In genomic region chr19:5490898-5491708, GRCm38 (mm10) we compare ENCODE assay signal across 7 mouse cellular contexts. TPM values are rescaled to one million over a fixed set of nuclear protein-coding genes. Genes with fewer than 3 reads are reported as not detected.
A peak's percentile ranks its signal among the peaks of the same experiment; 100 is the strongest.
DNase-seq lines count a peak whose midpoint lies in the region; ATAC-seq lines count a peak whose summit lies in the region.

No protein-coding gene starts in this region.

- intact Hi-C loops in gastrocnemius, postnatal 36 days (cut with DNase I), result no loop called here
- intact Hi-C loops in left cerebral cortex, postnatal 36 days (cut with DNase I), result loop anchor here (1.0 to 2.0 kb wide), 2 partner anchors 20 to 31 kb away; partner anchors contain the start of genes Fibp and Snx32

- no peaks in the 10 kb centered on the region for H3K27me3 ChIP-seq in intestine, embryonic 16.5 days (replicated peaks; ENCODE audit: control insufficient read depth, insufficient read depth, low read length)
- H3K27me3 ChIP-seq in midbrain, embryonic 10.5 days (ENCODE audit: low read depth, poor library complexity, severe bottlenecking), result no peaks in the 10 kb centered on the region

- H3K36me3 ChIP-seq in intestine, embryonic 16.5 days (ENCODE audit: control insufficient read depth, insufficient read depth, low read length), result peaks cover 23% of the 10 kb centered on the region
- peaks cover 46% of the 10 kb centered on the region for H3K36me3 ChIP-seq in midbrain, embryonic 10.5 days

- H3K9me3 ChIP-seq in intestine, embryonic 16.5 days (ENCODE audit: control insufficient read depth, low read length), result no peaks in the 10 kb centered on the region
- H3K9me3 ChIP-seq in midbrain, embryonic 10.5 days (replicated peaks), result no peaks in the 10 kb centered on the region

- H3K4me2 ChIP-seq in intestine, embryonic 16.5 days (ENCODE audit: low read depth, low read length), result peak overlapping the region; percentile 79

- peak overlapping the region; percentile 98 for H3K4me3 ChIP-seq in intestine, embryonic 16.5 days (ENCODE audit: low read length)
- H3K4me3 ChIP-seq in midbrain, embryonic 10.5 days, result peak overlapping the region; percentile 86

- H3K4me1 ChIP-seq in intestine, embryonic 16.5 days (ENCODE audit: control insufficient read depth, insufficient read depth, low read length), result peaks cover 32% of the 10 kb centered on the region
- peaks cover 47% of the 10 kb centered on the region for H3K4me1 ChIP-seq in midbrain, embryonic 10.5 days

- DNase-seq in adipocyte (ENCODE audit: low spot score), result peak; percentile 93
- DNase-seq in embryo, embryonic 11 days, result peak; percentile 85
- peak; percentile 76 to 87 for DNase-seq in gastrocnemius, postnatal 36 days
- peak; percentile 82 to 88 for DNase-seq in left cerebral cortex, postnatal 36 days (ENCODE audit: low spot score in 2 of 2)
- peak; percentile 77 for DNase-seq in midbrain, embryonic 10.5 days (ENCODE audit: low spot score)
- DNase-seq in right cerebral cortex, postnatal 4 days, result peak; percentile 66

- ATAC-seq in intestine, embryonic 16.5 days, result peak; percentile 27

- under 1% methylated on average over 59 of the region's 59 CpGs for WGBS in intestine, embryonic 16.5 days
- WGBS in midbrain, embryonic 10.5 days, result under 1% methylated on average over 59 of the region's 59 CpGs

- H3K9ac ChIP-seq in intestine, embryonic 16.5 days (ENCODE audit: low read depth, low read length), result peak overlapping the region; percentile 97

- peak overlapping the region; percentile 99 for H3K27ac ChIP-seq in intestine, embryonic 16.5 days (ENCODE audit: low read length)
- H3K27ac ChIP-seq in midbrain, embryonic 10.5 days (replicated peaks), result peak overlapping the region; percentile 99

RNA-seq across cellular contexts. Expression of gene Cfl1, which starts 0.8 kb away (rescaled TPM):
- total RNA-seq in gastrocnemius, postnatal 36 days (2021), result 10 to 100 TPM; 67.8 to 72.7 TPM
- 2,274 and 2,378 TPM in 2 replicates for polyA plus RNA-seq in intestine, embryonic 16.5 days (2015; fragmentation: Nextera tagmentation; extraction: Ambion mirVana)
- total RNA-seq in left cerebral cortex, postnatal 36 days (2021), result 1,000 to 10,000 TPM; 1,319 to 1,567 TPM
- 3,131 and 3,331 TPM in 2 replicates for polyA plus RNA-seq in midbrain, embryonic 10.5 days (2016; fragmentation: Nextera tagmentation; extraction: Ambion mirVana)

RNA-seq across cellular contexts. Expression of gene Mus81, which starts 2.9 kb away (rescaled TPM):
- total RNA-seq in gastrocnemius, postnatal 36 days (2021), result 10 to 100 TPM; 16.1 to 19.8 TPM
- polyA plus RNA-seq in intestine, embryonic 16.5 days (2015; fragmentation: Nextera tagmentation; extraction: Ambion mirVana), result 32.7 and 36.5 TPM in 2 replicates
- 10 to 100 TPM; 30.5 to 31.1 TPM for total RNA-seq in left cerebral cortex, postnatal 36 days (2021)
- 41.3 and 47.0 TPM in 2 replicates for polyA plus RNA-seq in midbrain, embryonic 10.5 days (2016; fragmentation: Nextera tagmentation; extraction: Ambion mirVana)

RNA-seq across cellular contexts. Expression of gene 1700020D05Rik, which starts 12.5 kb away (rescaled TPM):
- under 1 TPM; 0.33 to 0.59 TPM for total RNA-seq in gastrocnemius, postnatal 36 days (2021)
- not detected in 2 replicates for polyA plus RNA-seq in intestine, embryonic 16.5 days (2015; fragmentation: Nextera tagmentation; extraction: Ambion mirVana)
- total RNA-seq in left cerebral cortex, postnatal 36 days (2021), result 10 to 100 TPM in 1 of 2 experiments, 1 to 10 TPM in 1; 2.7 to 11.0 TPM
- not detected in 2 replicates for polyA plus RNA-seq in midbrain, embryonic 10.5 days (2016; fragmentation: Nextera tagmentation; extraction: Ambion mirVana)

RNA-seq across cellular contexts. Expression of gene Efemp2, which starts 17.3 kb away (rescaled TPM):
- 1 to 10 TPM; 5.3 to 6.3 TPM for total RNA-seq in gastrocnemius, postnatal 36 days (2021)
- 106 and 112 TPM in 2 replicates for polyA plus RNA-seq in intestine, embryonic 16.5 days (2015; fragmentation: Nextera tagmentation; extraction: Ambion mirVana)
- 10 to 100 TPM; 11.2 to 16.0 TPM for total RNA-seq in left cerebral cortex, postnatal 36 days (2021)
- 67.6 and 69.1 TPM in 2 replicates for polyA plus RNA-seq in midbrain, embryonic 10.5 days (2016; fragmentation: Nextera tagmentation; extraction: Ambion mirVana)

RNA-seq across cellular contexts. Expression of gene Snx32, which starts 19.2 kb away (rescaled TPM):
- 1 to 10 TPM; 5.2 to 7.8 TPM for total RNA-seq in gastrocnemius, postnatal 36 days (2021)
- polyA plus RNA-seq in intestine, embryonic 16.5 days (2015; fragmentation: Nextera tagmentation; extraction: Ambion mirVana), result 6.9 and 7.4 TPM in 2 replicates
- total RNA-seq in left cerebral cortex, postnatal 36 days (2021), result 10 to 100 TPM; 77.2 to 89.0 TPM
- 9.6 and 15.3 TPM in 2 replicates for polyA plus RNA-seq in midbrain, embryonic 10.5 days (2016; fragmentation: Nextera tagmentation; extraction: Ambion mirVana)

Comparison
In these comparisons a context has a peak if more than half of its experiments do, and no peak if none do; other contexts are left out.
1. Peak in every context shown above with its lines: DNase-seq, ATAC-seq, H3K4me3 ChIP-seq and H3K27ac ChIP-seq.
2. RNA of gene Cfl1, which starts 0.8 kb away (total RNA-seq): 1,319 to 1,567 TPM in left cerebral cortex, postnatal 36 days; 67.8 to 72.7 TPM in gastrocnemius, postnatal 36 days; every median in the first group is over 10 times any median in the second.